Mouse (Mus musculus): Measurements from ENCODE around the gene Rcan2.

- TF ChIP-seq CTCF (IDR thresholded peaks at IDR 0.05; ENCODE audit: borderline replicate concordance, extremely low read depth, insufficient read depth, insufficient read length): no peak
- no peak for TF ChIP-seq POLR2A (IDR thresholded peaks at IDR 0.05; ENCODE audit: borderline replicate concordance, extremely low read depth, insufficient read depth, insufficient read length, poor library complexity, severe bottlenecking)
These were observed 48.3 kb upstream of the Rcan2 start for GRCm38 (mm10) chr17:43752811-43753210.
